Mouse (Mus musculus): ENCODE results near the gene Gm17334. TPM values are rescaled to one million over a fixed set of nuclear protein-coding genes. Genes with fewer than 3 reads are reported as not detected.

Gene Gm17334
- polyA plus RNA-seq, 1 experiment = not detected

DNA sequence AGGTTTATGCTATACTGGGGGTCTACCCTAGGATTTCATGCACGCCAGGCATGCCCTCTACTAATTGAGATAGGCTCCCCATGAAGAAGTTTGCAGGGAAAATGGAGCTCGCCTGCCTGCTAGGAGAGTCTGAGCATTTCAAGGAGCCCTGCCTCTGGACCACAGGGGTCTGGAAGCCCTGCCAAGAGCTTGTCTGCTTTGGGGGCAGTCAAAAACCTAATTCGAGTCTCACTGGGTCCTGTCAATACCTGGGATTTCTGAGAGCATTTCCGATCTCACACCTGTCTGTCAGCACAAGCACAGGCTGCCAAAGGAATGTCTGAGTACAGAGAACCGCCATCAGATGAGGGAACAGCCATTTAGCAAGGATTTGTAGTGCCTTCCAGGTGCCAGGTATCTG lies 8.4 kb downstream of the Gm17334 start:
- Histone ChIP-seq H3K27ac (ENCODE audit: control insufficient read depth, insufficient read depth, low read depth, low read length, poor library complexity) (no peak overlapping the region; the same call in 1 of the 2 replicates), H3K4me1 (ENCODE audit: control insufficient read depth, insufficient read depth, low read length) (peaks cover 7% of the 10 kb centered on the region), H3K4me3 (replicated peaks; ENCODE audit: control insufficient read depth, low read depth, low read length) (no peak overlapping the region)
- WGBS = 83% methylated on average over 5 of the region's 5 CpGs
- TF ChIP-seq POLR2A (IDR thresholded peaks at IDR 0.05; ENCODE audit: borderline replicate concordance, control insufficient read depth, low read depth, low read length) (no peak), CTCF (IDR thresholded peaks at IDR 0.05; ENCODE audit: control insufficient read depth, insufficient read depth, low read length) (no peak)

DNA sequence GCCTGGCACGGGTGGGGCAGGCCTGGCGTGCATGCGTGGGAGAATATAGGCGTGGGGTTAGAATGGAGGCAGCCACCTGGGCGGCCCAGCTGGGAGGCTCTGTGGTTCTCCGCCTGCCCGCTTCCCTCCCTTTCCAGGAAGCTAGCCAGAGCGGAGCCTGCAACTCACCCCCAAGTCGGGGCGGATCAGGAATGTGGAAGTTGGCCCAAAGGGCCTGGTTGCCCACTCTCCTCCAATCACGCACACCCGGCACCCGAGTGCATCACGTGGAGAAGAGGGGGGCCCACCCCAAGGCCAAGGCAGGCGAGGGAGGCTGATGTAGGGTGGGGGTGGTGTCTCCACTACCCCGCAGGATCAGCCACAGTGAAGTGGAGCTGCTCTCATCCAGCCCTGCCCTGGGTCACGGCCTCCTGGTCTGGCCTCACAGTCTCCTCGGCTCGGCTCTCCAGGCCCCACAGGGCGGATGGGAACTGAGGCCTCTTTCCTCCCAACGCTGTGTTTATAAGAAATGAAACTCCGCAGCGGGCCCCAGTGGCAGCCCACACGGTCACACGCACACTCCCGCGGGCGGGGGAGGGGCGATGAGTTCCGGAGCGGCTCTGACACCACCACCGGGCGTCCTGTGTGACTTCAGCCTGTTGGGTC lies 9.4 kb downstream of the Gm17334 start:
- WGBS = under 1% methylated on average over 33 of the region's 33 CpGs
- Histone ChIP-seq H3K27ac (ENCODE audit: control insufficient read depth, insufficient read depth, low read depth, low read length, poor library complexity) (peak overlapping the region; percentile 99), H3K4me1 (ENCODE audit: control insufficient read depth, insufficient read depth, low read length) (peaks cover 4% of the 10 kb centered on the region), H3K4me3 (replicated peaks; ENCODE audit: control insufficient read depth, low read depth, low read length) (peak overlapping the region; percentile 84)
- TF ChIP-seq CTCF (IDR thresholded peaks at IDR 0.05; ENCODE audit: control insufficient read depth, insufficient read depth, low read length) (peak; percentile 34; the same call in 1 of the 2 replicates), POLR2A (IDR thresholded peaks at IDR 0.05; ENCODE audit: borderline replicate concordance, control insufficient read depth, low read depth, low read length) (peak; percentile 90)

DNA sequence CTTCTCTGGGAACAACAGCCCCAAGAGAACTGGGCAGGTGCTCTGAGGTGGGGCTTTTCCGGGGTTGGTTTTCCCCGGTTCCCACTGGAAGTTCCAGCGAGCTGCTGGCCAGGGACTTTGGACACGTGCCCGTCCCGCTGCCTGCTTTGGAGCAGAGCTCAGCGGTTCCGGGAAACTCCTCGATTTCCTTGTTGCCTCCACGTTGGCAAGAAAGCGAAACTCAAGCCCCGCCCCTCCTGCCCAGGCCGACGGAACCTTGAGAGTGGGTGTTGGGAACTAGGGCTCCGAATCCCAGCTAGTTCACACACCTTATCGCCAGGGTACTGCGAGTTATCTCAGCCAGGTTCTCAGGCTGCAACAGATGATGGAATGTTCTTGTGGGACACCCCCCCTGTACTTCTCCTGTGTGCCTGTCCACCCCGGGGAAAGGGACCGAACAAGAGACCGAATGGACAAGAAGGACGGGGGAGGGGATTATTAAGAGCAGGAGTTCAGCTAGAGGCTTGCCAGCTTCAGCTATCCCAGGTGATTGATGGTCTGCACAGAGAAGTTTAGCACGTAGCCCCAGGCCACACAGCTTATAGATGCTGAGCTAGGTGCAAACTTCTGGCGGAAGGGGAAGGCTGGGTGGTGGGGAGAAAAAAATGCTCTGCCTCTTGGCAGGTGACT lies 10.0 kb downstream of the Gm17334 start:
- H3K27ac ChIP-seq (ENCODE audit: control insufficient read depth, insufficient read depth, low read depth, low read length, poor library complexity) = peak overlapping the region; percentile 99
- H3K4me3 ChIP-seq (replicated peaks; ENCODE audit: control insufficient read depth, low read depth, low read length) = peak overlapping the region; percentile 84
- peaks cover 4% of the 10 kb centered on the region for H3K4me1 ChIP-seq (ENCODE audit: control insufficient read depth, insufficient read depth, low read length)
- TF ChIP-seq POLR2A (IDR thresholded peaks at IDR 0.05; ENCODE audit: borderline replicate concordance, control insufficient read depth, low read depth, low read length) (peak; percentile 38; the same call in 1 of the 2 replicates), CTCF (IDR thresholded peaks at IDR 0.05; ENCODE audit: control insufficient read depth, insufficient read depth, low read length) (no peak)
- WGBS = under 1% methylated on average over 23 of the region's 23 CpGs

DNA sequence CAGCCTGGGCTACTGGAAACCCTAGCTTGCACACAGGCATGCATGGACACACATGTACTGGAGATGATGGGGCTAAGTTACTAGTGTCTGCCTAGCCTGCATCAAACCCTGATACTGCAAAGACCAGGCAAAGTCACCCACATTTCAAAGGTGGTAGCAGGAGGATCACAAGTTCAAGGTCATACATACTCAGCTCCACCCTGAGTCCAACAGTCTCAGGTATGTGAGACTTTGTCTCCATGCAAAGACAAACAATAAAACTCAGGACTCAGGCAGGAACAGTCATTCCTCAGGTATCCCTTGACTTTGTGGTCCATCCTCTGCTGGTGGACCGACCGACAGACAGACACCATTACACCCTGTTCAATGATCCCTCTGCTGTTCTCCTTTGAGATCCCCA lies 10.6 kb downstream of the Gm17334 start:
- peaks cover 4% of the 10 kb centered on the region for H3K4me1 ChIP-seq (ENCODE audit: control insufficient read depth, insufficient read depth, low read length)
- H3K4me3 ChIP-seq (replicated peaks; ENCODE audit: control insufficient read depth, low read depth, low read length) = peak overlapping the region; percentile 84
- TF ChIP-seq CTCF (IDR thresholded peaks at IDR 0.05; ENCODE audit: control insufficient read depth, insufficient read depth, low read length) (no peak), POLR2A (IDR thresholded peaks at IDR 0.05; ENCODE audit: borderline replicate concordance, control insufficient read depth, low read depth, low read length) (no peak)
- 22% methylated on average over 2 of the region's 2 CpGs for WGBS
- H3K27ac ChIP-seq (ENCODE audit: control insufficient read depth, insufficient read depth, low read depth, low read length, poor library complexity) = peak overlapping the region; percentile 99

DNA sequence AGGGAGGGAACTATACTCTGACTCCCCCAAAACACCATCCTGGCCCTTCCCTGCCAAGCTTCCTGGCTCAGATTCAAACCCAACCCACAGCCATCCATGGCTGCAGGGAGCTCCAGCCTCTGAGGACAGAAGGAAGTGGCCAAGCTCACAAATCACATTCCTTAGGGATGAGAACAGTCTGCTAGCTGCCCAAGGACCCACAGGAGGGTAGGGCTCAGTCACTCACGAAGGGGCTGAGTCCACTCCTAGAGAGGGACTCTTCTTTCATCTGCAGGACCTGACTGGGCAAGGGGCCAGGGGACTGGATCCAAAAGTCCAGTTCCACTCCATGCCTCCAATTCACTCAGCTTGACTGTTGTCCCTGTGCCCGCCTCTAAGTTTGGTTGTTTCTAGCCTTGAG lies 11.2 kb downstream of the Gm17334 start:
- H3K4me1 ChIP-seq (ENCODE audit: control insufficient read depth, insufficient read depth, low read length) = peaks cover 4% of the 10 kb centered on the region
- H3K4me3 ChIP-seq (replicated peaks; ENCODE audit: control insufficient read depth, low read depth, low read length) = no peak overlapping the region
- WGBS = 81% methylated on average over 2 of the region's 2 CpGs
- no peak overlapping the region for H3K27ac ChIP-seq (ENCODE audit: control insufficient read depth, insufficient read depth, low read depth, low read length, poor library complexity)
- no peak for TF ChIP-seq POLR2A (IDR thresholded peaks at IDR 0.05; ENCODE audit: borderline replicate concordance, control insufficient read depth, low read depth, low read length)
- no peak for TF ChIP-seq CTCF (IDR thresholded peaks at IDR 0.05; ENCODE audit: control insufficient read depth, insufficient read depth, low read length)

DNA sequence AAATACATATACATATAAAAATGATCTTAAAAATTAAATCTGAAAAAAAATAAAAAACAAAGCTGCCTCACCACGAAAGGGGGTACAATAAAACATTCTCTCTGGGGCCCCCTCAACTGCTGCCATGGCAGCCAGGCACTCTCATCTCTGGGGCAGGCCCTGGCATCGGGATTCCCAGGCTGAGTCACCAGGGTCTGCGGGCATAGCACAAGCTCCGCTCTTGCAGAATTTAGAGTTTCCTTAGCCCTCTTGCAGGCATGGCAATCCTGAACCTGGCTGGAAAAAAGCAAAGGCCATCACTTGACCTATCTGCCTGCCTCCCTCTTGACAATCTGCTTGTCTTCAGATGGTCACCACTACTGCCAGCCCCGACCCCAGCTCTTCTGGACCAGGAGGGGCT lies 11.7 kb downstream of the Gm17334 start:
- TF ChIP-seq CTCF (IDR thresholded peaks at IDR 0.05; ENCODE audit: control insufficient read depth, insufficient read depth, low read length) (no peak), POLR2A (IDR thresholded peaks at IDR 0.05; ENCODE audit: borderline replicate concordance, control insufficient read depth, low read depth, low read length) (no peak)
- Histone ChIP-seq H3K27ac (ENCODE audit: control insufficient read depth, insufficient read depth, low read depth, low read length, poor library complexity) (no peak overlapping the region), H3K4me1 (ENCODE audit: control insufficient read depth, insufficient read depth, low read length) (peaks cover 4% of the 10 kb centered on the region), H3K4me3 (replicated peaks; ENCODE audit: control insufficient read depth, low read depth, low read length) (no peak overlapping the region)
- 84% methylated on average over 5 of the region's 5 CpGs for WGBS

DNA sequence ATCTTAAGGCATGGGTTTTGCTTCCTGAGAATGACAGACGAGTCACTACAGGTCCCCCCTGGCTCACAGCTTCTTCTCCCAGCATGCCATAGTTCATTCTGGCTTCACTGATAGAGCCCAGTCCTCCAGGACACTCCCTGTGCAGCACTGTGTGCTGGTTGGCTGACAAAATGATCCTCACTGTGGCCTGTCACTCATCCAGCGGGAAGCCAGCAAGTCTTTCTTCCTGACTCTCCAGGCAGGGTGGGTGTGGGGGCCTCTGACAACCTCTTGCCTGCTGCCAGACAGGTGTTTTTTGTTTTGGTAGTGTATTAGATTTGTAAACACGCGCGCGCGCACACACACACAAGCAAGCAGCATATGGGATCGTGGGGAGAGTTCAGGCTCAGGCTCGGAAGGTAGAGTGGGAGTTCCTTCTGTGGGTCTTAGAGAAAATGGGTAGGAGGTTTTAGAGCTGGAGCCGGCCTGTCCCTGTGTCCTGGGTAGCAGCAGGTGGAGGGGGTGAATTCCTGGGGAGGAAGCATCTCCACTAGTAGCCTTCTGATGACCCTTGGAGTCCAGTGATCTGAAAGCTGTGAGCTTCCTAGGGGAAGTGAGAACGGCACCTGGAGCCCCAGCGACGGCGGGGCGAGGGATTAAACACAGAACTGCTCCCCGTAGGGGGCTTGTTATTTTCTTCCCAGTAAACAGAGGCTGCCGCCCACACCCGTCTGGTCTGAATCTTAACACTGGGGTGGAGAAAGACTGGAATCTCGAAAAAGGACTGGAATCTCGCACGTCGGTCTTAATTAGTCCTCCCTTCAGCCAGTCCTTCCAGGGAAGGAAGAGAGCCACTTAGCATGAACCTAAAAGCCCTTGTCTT lies 13.2 kb downstream of the Gm17334 start:
- WGBS = 83% methylated on average over 22 of the region's 22 CpGs
- TF ChIP-seq CTCF (IDR thresholded peaks at IDR 0.05; ENCODE audit: control insufficient read depth, insufficient read depth, low read length) (no peak), POLR2A (IDR thresholded peaks at IDR 0.05; ENCODE audit: borderline replicate concordance, control insufficient read depth, low read depth, low read length) (no peak)
- H3K4me3 ChIP-seq (replicated peaks; ENCODE audit: control insufficient read depth, low read depth, low read length) = no peak overlapping the region
- H3K27ac ChIP-seq (ENCODE audit: control insufficient read depth, insufficient read depth, low read depth, low read length, poor library complexity) = no peak overlapping the region; the same call in 1 of the 2 replicates
- peaks cover 4% of the 10 kb centered on the region for H3K4me1 ChIP-seq (ENCODE audit: control insufficient read depth, insufficient read depth, low read length)

Measured in bone marrow, adult 2 months (tissue).